Mouse (Mus musculus) E14TG2a.4 (cell line): ENCODE measurements around the gene Clic4.

Experiments
- H3K27me3 ChIP-seq: 2 replicates; pipeline ENCODE4 v1.6.1; 2014; ENCODE audit warnings: low read length, control low read depth; ENCODE audit not compliant: insufficient read depth
- H3K36me3 ChIP-seq: 2 replicates; pipeline ENCODE4 v1.6.1; 2014; ENCODE audit warnings: low read length, control low read depth; ENCODE audit not compliant: insufficient read depth
- H3K4me1 ChIP-seq: replicated peaks from 2 replicates; pipeline ENCODE4 v1.6.1; 2014; ENCODE audit warnings: low read depth, low read length, control low read depth
- H3K4me3 ChIP-seq: replicated peaks from 2 replicates; pipeline ENCODE4 v1.5.1; 2014; ENCODE audit warnings: mild to moderate bottlenecking, low read length
- H3K9me3 ChIP-seq: 2 replicates; pipeline ENCODE4 v1.6.1; 2014; ENCODE audit warnings: low read length, control low read depth
- CTCF ChIP-seq: conservative IDR thresholded peaks from 2 replicates; pipeline ENCODE4 v1.5.1; 2014; ENCODE audit warnings: low read length
- NANOG ChIP-seq: IDR thresholded peaks from 2 replicates; pipeline ENCODE4 v1.6.1; 2014; ENCODE audit warnings: borderline replicate concordance, low read length, mixed read lengths
- POU5F1 ChIP-seq: IDR thresholded peaks from 2 replicates; pipeline ENCODE4 v1.6.1; 2014; ENCODE audit warnings: low read length, borderline replicate concordance

Clic4 gene

DNA sequence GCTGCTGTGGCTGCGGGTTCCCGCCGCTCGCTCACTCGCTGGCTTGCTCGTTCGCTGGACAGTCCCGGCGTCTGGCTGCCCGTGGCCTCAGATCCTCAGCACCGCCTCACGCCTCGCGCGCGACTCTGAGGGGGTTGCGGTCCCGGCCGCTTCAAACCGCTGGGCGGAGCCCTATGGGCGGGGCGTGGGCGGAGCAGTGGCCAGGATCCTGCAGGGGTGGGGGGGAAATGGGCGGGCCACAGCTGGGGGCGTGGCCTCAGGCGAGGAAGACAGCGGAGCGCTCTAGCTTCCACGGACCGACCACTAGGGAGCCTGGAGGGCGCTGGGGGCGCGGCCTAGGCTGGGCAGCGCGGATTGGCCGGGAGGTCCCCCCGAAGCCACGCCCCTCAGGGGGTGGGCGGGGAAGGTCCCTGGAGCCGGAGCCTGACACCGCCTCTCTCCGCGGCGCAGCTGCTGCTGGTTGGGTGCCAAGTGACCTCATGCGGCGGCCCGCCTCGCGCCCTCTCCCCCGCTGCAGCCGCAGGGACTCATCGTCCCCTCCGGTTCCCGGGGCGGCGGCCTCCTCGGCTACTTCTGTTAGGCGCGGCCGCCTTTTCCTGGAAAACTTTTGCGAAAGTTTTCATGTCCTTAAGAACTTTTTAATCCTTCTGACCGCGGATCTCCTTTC, at the start of gene Clic4:
Clic4 (minus strand) TSS at position 175 of the 667 bp plus-strand sequence.
- Histone ChIP-seq H3K4me1 (peaks cover 48% of the 10 kb centered on the region), H3K36me3 (peaks cover 33% of the 10 kb centered on the region), H3K4me3 (peak within 1 kb of the TSS; percentile 94), H3K27me3 (peaks cover 28% of the 10 kb centered on the region), H3K9me3 (no peaks in the 10 kb centered on the region)
- TF ChIP-seq POU5F1 (no peak), NANOG (no peak), CTCF (no peak)

- H3K9me3 ChIP-seq = no peaks in the 10 kb centered on the region
- H3K27me3 ChIP-seq = no peaks in the 10 kb centered on the region
- TF ChIP-seq POU5F1 = no peak
- TF ChIP-seq NANOG = no peak
- TF ChIP-seq CTCF = peak; percentile 60
- H3K36me3 ChIP-seq = peaks cover 84% of the 10 kb centered on the region
- no peak overlapping the region for H3K4me3 ChIP-seq
- peaks cover 29% of the 10 kb centered on the region for H3K4me1 ChIP-seq
These were observed 45.4 kb upstream of the Clic4 start for GRCm38 (mm10) chr4:135317966-135318365.

DNA sequence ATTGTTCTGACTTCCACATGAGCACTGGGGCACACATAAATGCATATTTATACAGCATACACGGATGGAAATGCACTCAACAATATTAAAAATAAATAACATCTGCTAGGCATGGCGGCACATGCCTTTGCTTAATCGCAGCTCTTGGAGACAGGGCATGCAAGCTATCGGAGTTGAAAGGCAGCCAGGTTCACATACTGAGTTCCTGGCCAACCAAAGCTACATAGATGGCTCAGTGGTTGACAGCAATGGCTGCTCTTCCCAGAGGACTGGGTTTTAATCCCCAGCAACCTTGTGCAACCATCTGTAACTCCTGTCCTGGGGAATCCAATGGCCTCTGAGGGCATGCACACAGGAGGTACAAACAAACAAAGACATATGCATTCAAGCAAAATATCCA, 44.9 kb upstream of the Clic4 start:
- Histone ChIP-seq H3K4me1 (peaks cover 29% of the 10 kb centered on the region), H3K4me3 (no peak overlapping the region), H3K9me3 (no peaks in the 10 kb centered on the region), H3K27me3 (no peaks in the 10 kb centered on the region), H3K36me3 (peaks cover 80% of the 10 kb centered on the region)
- TF ChIP-seq NANOG (no peak), POU5F1 (no peak), CTCF (no peak)

DNA sequence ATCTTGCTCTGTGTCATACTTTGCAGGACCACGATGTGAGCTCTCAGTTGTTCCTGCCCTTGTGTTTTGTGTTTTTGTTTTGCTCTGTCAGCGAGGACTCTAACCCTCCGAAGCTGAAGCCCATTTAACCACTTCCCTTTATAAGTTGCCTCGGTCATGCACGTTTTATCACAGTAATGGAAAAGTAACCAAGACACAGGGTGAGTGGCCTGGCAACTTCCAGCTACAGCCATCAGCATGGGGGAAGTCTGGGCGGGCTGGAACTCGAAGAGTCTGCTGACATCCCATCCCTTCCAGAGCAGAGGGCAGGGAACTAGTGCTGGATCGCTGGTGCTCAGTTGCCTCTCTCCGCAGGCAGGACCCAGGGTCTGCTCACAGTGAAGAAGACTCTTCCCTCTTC, 42.7 kb upstream of the Clic4 start:
- Histone ChIP-seq H3K27me3 (no peaks in the 10 kb centered on the region), H3K36me3 (peaks cover 57% of the 10 kb centered on the region), H3K4me1 (peaks cover 45% of the 10 kb centered on the region), H3K9me3 (no peaks in the 10 kb centered on the region), H3K4me3 (no peak overlapping the region)
- TF ChIP-seq NANOG (no peak), CTCF (no peak), POU5F1 (no peak)

DNA sequence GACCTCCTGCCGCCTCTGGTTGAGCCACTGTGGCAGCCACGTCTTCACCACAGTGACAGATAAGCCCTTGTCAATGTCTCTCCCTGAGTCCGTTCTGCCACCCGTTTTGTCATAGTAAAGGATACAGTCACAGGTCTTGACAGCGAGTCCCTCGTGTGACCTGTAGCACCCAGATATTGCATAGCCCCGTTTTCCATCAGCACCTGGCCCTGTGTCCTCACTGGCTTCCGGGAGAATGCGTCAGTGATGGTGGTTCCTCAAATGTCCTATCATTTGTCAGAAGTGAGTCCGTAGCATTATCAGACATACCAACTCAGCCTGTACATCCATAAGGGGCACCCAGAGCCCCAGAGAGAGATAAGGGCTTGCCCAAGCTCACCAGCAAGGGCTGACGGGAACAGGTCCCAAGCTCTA, 41.8 kb upstream of the Clic4 start:
- H3K4me3 ChIP-seq = no peak overlapping the region
- H3K36me3 ChIP-seq = peaks cover 49% of the 10 kb centered on the region
- H3K9me3 ChIP-seq = no peaks in the 10 kb centered on the region
- no peaks in the 10 kb centered on the region for H3K27me3 ChIP-seq
- TF ChIP-seq NANOG (no peak), POU5F1 (no peak), CTCF (no peak)
- H3K4me1 ChIP-seq = peaks cover 53% of the 10 kb centered on the region

DNA sequence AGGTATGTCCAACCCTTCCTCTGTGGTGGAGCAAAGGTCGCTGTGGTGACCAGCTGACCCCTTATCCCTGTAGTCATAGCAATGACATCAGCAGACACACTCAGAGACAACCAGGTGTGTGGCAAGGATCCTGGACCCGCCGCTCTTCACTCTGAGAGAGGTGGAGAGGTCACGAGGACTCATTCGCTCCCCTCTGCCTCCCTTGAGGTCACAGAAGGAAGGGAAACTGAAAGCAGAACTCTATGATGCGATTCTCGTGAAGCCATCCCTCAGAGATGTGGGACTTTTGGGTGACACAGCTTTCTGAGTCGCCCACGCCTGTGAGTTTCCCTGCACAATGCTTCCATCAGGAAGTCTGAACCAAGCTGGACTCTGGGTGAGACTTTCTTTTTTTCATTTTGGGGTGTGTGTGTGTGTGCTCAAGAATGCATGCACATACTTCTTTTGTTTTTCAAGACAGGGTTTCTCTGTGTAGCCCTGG, 41.2 kb upstream of the Clic4 start:
- H3K9me3 ChIP-seq = no peaks in the 10 kb centered on the region
- no peak overlapping the region for H3K4me3 ChIP-seq
- peaks cover 42% of the 10 kb centered on the region for H3K36me3 ChIP-seq
- TF ChIP-seq NANOG = no peak
- no peak for TF ChIP-seq CTCF
- TF ChIP-seq POU5F1 = no peak
- H3K27me3 ChIP-seq = no peaks in the 10 kb centered on the region
- peaks cover 59% of the 10 kb centered on the region for H3K4me1 ChIP-seq

DNA sequence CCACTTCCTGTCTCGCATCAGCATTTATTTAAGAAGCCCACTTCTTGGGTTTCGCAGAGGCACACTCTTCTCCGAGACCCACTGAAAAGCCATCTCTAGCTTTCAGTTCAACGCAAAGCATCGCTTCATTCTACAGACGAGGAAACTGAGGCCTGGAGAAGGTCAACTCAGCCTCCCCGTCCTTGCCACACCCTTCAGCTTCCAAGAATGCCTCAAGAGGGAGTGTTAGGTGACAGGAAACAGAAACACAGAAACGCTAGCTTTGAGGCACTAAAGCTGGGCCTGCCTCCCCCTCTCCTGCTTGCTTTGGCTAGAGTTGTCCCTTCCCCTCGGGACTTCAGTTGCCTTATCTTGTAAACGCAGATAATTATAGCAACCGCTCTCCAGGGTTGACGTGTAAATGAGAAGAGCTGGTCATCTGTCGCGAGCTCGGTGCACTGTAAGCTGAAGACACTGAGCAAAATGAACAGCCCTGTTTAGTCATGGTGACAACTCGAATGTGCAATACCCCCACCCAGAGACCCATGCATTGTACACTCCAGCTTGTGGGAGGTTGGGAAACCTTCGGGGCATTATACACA, 40.6 kb upstream of the Clic4 start:
- no peak for TF ChIP-seq NANOG
- no peak for TF ChIP-seq POU5F1
- no peak for TF ChIP-seq CTCF
- H3K27me3 ChIP-seq = no peaks in the 10 kb centered on the region
- peaks cover 65% of the 10 kb centered on the region for H3K4me1 ChIP-seq
- peaks cover 36% of the 10 kb centered on the region for H3K36me3 ChIP-seq
- no peaks in the 10 kb centered on the region for H3K9me3 ChIP-seq
- peak overlapping the region; percentile 14; the same call in 1 of the 2 replicates for H3K4me3 ChIP-seq

- Histone ChIP-seq H3K36me3 (peaks cover 34% of the 10 kb centered on the region), H3K27me3 (no peaks in the 10 kb centered on the region), H3K4me3 (peak overlapping the region; percentile 14), H3K9me3 (no peaks in the 10 kb centered on the region), H3K4me1 (peaks cover 70% of the 10 kb centered on the region)
- no peak for TF ChIP-seq NANOG
These were observed 40.1 kb upstream of the Clic4 start for GRCm38 (mm10) chr4:135312706-135313105.

GRCm38 (mm10) chr4:135310371-135310770, 37.8 kb upstream of the Clic4 start:
- Histone ChIP-seq H3K36me3 (peaks cover 11% of the 10 kb centered on the region), H3K4me3 (no peak overlapping the region), H3K9me3 (no peaks in the 10 kb centered on the region), H3K4me1 (peaks cover 88% of the 10 kb centered on the region), H3K27me3 (no peaks in the 10 kb centered on the region)
- TF ChIP-seq POU5F1 (no peak), CTCF (no peak), NANOG (no peak)
